Mouse (Mus musculus) right cerebral cortex, adult 18-20 months (tissue): ENCODE data around the gene Mrgpra6.

Source experiments
- DNase-seq: peaks from one replicate; pipeline ENCODE4 v3.0.0; 2022; ENCODE audit warnings: mixed read lengths

Gene Mrgpra6

GRCm38 (mm10) chr7:47204830-47205229 is at the start of gene Mrgpra6:
Gene Mrgpra6, minus strand, starts transcription at chr7:47204920.
- DNase-seq = no peak

GRCm38 (mm10) chr7:47252770-47253169 is 48.0 kb upstream of the Mrgpra6 start, which contains the start of gene Mrgpra9:
Gene Mrgpra9, minus strand, starts transcription at chr7:47252848.
- no peak for DNase-seq

GRCm38 (mm10) chr7:47244658-47245057 is 39.9 kb upstream of the Mrgpra6 start:
- DNase-seq = no peak

GRCm38 (mm10) chr7:47195271-47195670 is 9.4 kb downstream of the Mrgpra6 start:
- no peak for DNase-seq

GRCm38 (mm10) chr7:47170814-47171213 is 33.9 kb downstream of the Mrgpra6 start:
- no peak for DNase-seq

- DNase-seq = no peak
Measured at GRCm38 (mm10) chr7:47165028-47165427, 39.7 kb downstream of the Mrgpra6 start.

- DNase-seq = no peak
Measured at GRCm38 (mm10) chr7:47163203-47163602, 41.5 kb downstream of the Mrgpra6 start.

- DNase-seq = no peak
Measured at GRCm38 (mm10) chr7:47158451-47158850, 46.3 kb downstream of the Mrgpra6 start.

GRCm38 (mm10) chr7:47157743-47158142 is 47.0 kb downstream of the Mrgpra6 start:
- DNase-seq = no peak

GRCm38 (mm10) chr7:47155849-47156248 is 48.9 kb downstream of the Mrgpra6 start:
- peak; percentile 70 for DNase-seq

- DNase-seq = no peak
Measured at GRCm38 (mm10) chr7:47155396-47155795, 49.3 kb downstream of the Mrgpra6 start.

GRCm38 (mm10) chr7:47150420-47151061 is 54.2 kb downstream of the Mrgpra6 start:
- DNase-seq = peak; percentile 46

GRCm38 (mm10) chr7:47148298-47148697 is 56.4 kb downstream of the Mrgpra6 start:
- no peak for DNase-seq

- peak; percentile 62 for DNase-seq
Measured at GRCm38 (mm10) chr7:47146034-47146812, 58.5 kb downstream of the Mrgpra6 start.

GRCm38 (mm10) chr7:47144299-47144698 is 60.4 kb downstream of the Mrgpra6 start:
- DNase-seq = no peak

GRCm38 (mm10) chr7:47139823-47140325 is 64.8 kb downstream of the Mrgpra6 start:
- no peak for DNase-seq
